Mouse (Mus musculus) cerebellum, adult 2 months (tissue): ENCODE measurements around the gene Kcnh6.

Experiments used
- CTCF ChIP-seq: fragments of 200-500 bp; IDR thresholded peaks from 2 replicates; pipeline ENCODE4 v1.5.1; 2011; ENCODE audit warnings: low read depth, mild to moderate bottlenecking, control low read depth, low read length, moderate library complexity, borderline replicate concordance; ENCODE audit not compliant: insufficient read depth
- POLR2A ChIP-seq: fragments of 200-500 bp; IDR thresholded peaks from 2 replicates; pipeline ENCODE4 v1.6.1; 2011; ENCODE audit warnings: low read length, control low read depth, borderline replicate concordance; ENCODE audit not compliant: insufficient read depth

- TF ChIP-seq CTCF = peak; percentile 87
- TF ChIP-seq POLR2A = no peak
Measured at GRCm38 (mm10) chr11:106026465-106027151, 18.7 kb downstream of the Kcnh6 start.
